Mouse (Mus musculus) megakaryocyte, embryonic 14.5 days (primary cell): Measurements from ENCODE around the gene Lax1.

ENCODE experiments used
- FLI1 ChIP-seq: IDR thresholded peaks from 2 replicates; pipeline ENCODE4 v1.6.1; 2012; ENCODE audit warnings: low read length, inconsistent platforms, mixed read lengths
- GATA1 ChIP-seq: IDR thresholded peaks from 3 replicates; pipeline ENCODE4 v1.6.1; 2012; ENCODE audit warnings: mixed read lengths, low read length, inconsistent platforms, borderline replicate concordance

DNA sequence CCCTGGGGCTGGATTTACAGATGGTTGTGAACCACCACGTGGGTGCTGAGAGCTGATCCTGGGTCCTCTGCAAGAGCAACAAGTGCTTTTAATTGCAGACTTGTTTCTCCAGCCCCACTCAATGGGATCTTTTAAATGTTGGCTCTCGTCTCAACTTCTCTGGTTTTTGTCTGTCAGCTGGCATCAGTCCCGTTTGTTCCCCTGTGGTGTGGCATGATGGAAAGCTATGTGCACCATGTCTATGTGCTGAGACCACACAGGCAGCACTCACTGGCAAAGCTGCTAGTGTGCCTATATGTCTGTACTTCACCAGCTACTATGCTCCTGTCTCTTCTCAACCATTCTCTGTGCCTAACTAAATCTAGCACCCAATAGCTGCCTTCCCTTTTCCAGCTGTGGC, 28.4 kb upstream of the Lax1 start:
- TF ChIP-seq GATA1 (no peak), FLI1 (no peak)
